Mouse (Mus musculus): ENCODE measurements around the gene Pex11b.
"Not testable (repeated sequence)": the region's sequence is repeated elsewhere in the genome, so short reads cannot be mapped to it uniquely, and the experiment has no call there.

The Pex11b gene

GRCm38 (mm10) chr3:96634928-96635879 is at the start of gene Pex11b, which contains the start of gene Gm42957:
TSS of gene Pex11b (plus strand) at chr3:96635376.
TSS of gene Gm42957 (plus strand) at chr3:96635474.
- DNase-seq (ENCODE audit: low spot score) = peak; percentile 91

GRCm38 (mm10) chr3:96590657-96591056 is 44.5 kb upstream of the Pex11b start:
- DNase-seq (ENCODE audit: low spot score) = no peak

- DNase-seq (ENCODE audit: low spot score) = peak; percentile 69
Observed at GRCm38 (mm10) chr3:96593374-96593773, 41.8 kb upstream of the Pex11b start.

GRCm38 (mm10) chr3:96593790-96594560 is 41.2 kb upstream of the Pex11b start, which contains the start of gene Polr3gl:
TSS of gene Polr3gl (minus strand) at chr3:96594181.
- DNase-seq (ENCODE audit: low spot score) = peak; percentile 95

- DNase-seq (ENCODE audit: low spot score) = no peak
Observed at GRCm38 (mm10) chr3:96594851-96595250, 40.3 kb upstream of the Pex11b start.

- DNase-seq (ENCODE audit: low spot score) = peak; percentile 60
Observed at GRCm38 (mm10) chr3:96595661-96596060, 39.5 kb upstream of the Pex11b start.

GRCm38 (mm10) chr3:96596228-96596707 is 38.9 kb upstream of the Pex11b start, which contains the start of gene Ankrd34a:
TSS of gene Ankrd34a (plus strand) at chr3:96596636.
- peak; percentile 39 for DNase-seq (ENCODE audit: low spot score)

GRCm38 (mm10) chr3:96596855-96597254 is 38.3 kb upstream of the Pex11b start:
- DNase-seq (ENCODE audit: low spot score) = no peak

GRCm38 (mm10) chr3:96597435-96597891 is 37.7 kb upstream of the Pex11b start:
- DNase-seq (ENCODE audit: low spot score) = no peak

GRCm38 (mm10) chr3:96598156-96599068 is 36.8 kb upstream of the Pex11b start:
- DNase-seq (ENCODE audit: low spot score) = no peak

GRCm38 (mm10) chr3:96599069-96599393 is 36.1 kb upstream of the Pex11b start:
- DNase-seq (ENCODE audit: low spot score) = no peak

GRCm38 (mm10) chr3:96599411-96599810 is 35.8 kb upstream of the Pex11b start:
- no peak for DNase-seq (ENCODE audit: low spot score)

- DNase-seq (ENCODE audit: low spot score) = peak; percentile 97
Observed at GRCm38 (mm10) chr3:96600639-96601250, 34.4 kb upstream of the Pex11b start, which contains the start of gene Lix1l. TSS of gene Lix1l (plus strand) at chr3:96601149.

- peak; percentile 78 for DNase-seq (ENCODE audit: low spot score)
Observed at GRCm38 (mm10) chr3:96601251-96601787, 33.9 kb upstream of the Pex11b start.

- no peak for DNase-seq (ENCODE audit: low spot score)
Observed at GRCm38 (mm10) chr3:96601941-96602703, 33.1 kb upstream of the Pex11b start.

GRCm38 (mm10) chr3:96602704-96603084 is 32.5 kb upstream of the Pex11b start:
- no peak for DNase-seq (ENCODE audit: low spot score)

GRCm38 (mm10) chr3:96603311-96603710 is 31.9 kb upstream of the Pex11b start:
- peak; percentile 64 for DNase-seq (ENCODE audit: low spot score)

- DNase-seq (ENCODE audit: low spot score) = not testable (repeated sequence)
Observed at GRCm38 (mm10) chr3:96606007-96606406, 29.2 kb upstream of the Pex11b start.

GRCm38 (mm10) chr3:96606618-96607017 is 28.6 kb upstream of the Pex11b start:
- no peak for DNase-seq (ENCODE audit: low spot score)

- no peak for DNase-seq (ENCODE audit: low spot score)
Observed at GRCm38 (mm10) chr3:96617941-96618340, 17.2 kb upstream of the Pex11b start.

All from MN1 (cell line).